Mouse (Mus musculus): ENCODE measurements around the gene Cks1b. TPM values are rescaled to one million over a fixed set of nuclear protein-coding genes. Genes with fewer than 3 reads are reported as not detected.
A peak's percentile ranks its signal among the peaks of the same experiment; 100 is the strongest.

Gene Cks1b
- total RNA-seq, 1 experiment = 190 TPM

GRCm38 (mm10) chr3:89401329-89401728, 16.9 kb downstream of the Cks1b start:
- Histone ChIP-seq H3K9ac (ENCODE audit: insufficient read depth, low read depth, low read length, poor library complexity, severe bottlenecking) (no peak overlapping the region), H3K9me3 (ENCODE audit: control insufficient read depth, insufficient read depth, low read depth, low read length) (no peaks in the 10 kb centered on the region), H3K36me3 (ENCODE audit: control insufficient read depth, insufficient read depth, low read length, poor library complexity, severe bottlenecking) (peaks cover 20% of the 10 kb centered on the region; the same call in 1 of the 2 replicates), H3K27ac (ENCODE audit: insufficient read depth, low read depth, low read length, poor library complexity, severe bottlenecking) (no peak overlapping the region), H3K4me3 (ENCODE audit: insufficient read depth in 1 of 2, low read depth in 1 of 2, low read length in 2 of 2, poor library complexity in 1 of 2, severe bottlenecking in 1 of 2) (no peak overlapping the region), H3K4me1 (ENCODE audit: control insufficient read depth in 2 of 2, insufficient read depth in 2 of 2, low read length in 2 of 2, poor library complexity in 1 of 2) (peaks cover 0 to 4% of the 10 kb centered on the region in 2 experiments; a peak in 1 of 4 replicates)
- no peak for DNase-seq (ENCODE audit: low read depth, low spot score)
- in situ Hi-C loops (cut with MboI; ENCODE audit: low sequenced_read_pairs in 2 of 2, unreplicated experiment in 2 of 2) = no loop called here
- TF ChIP-seq ZC3H11A (IDR thresholded peaks at IDR 0.05; ENCODE audit: borderline replicate concordance, low read depth, low read length) (no peak), CHD2 (IDR thresholded peaks at IDR 0.05; ENCODE audit: low read depth, low read length) (no peak), HCFC1 (IDR thresholded peaks at IDR 0.05; ENCODE audit: borderline replicate concordance, insufficient read depth, low read length) (no peak), ZNF384 (IDR thresholded peaks at IDR 0.05; ENCODE audit: low read depth, low read length) (no peak), MAFK (IDR thresholded peaks at IDR 0.05; ENCODE audit: insufficient read depth, low read depth, low read length) (no peak)

- H3K9ac ChIP-seq (ENCODE audit: insufficient read depth, low read depth, low read length, poor library complexity, severe bottlenecking) = peak overlapping the region; percentile 21; the same call in 1 of the 2 replicates
- no peaks in the 10 kb centered on the region; a peak in 1 of 4 replicates for H3K4me1 ChIP-seq (ENCODE audit: control insufficient read depth in 2 of 2, insufficient read depth in 2 of 2, low read length in 2 of 2, poor library complexity in 1 of 2)
- in situ Hi-C loops (cut with MboI; ENCODE audit: low sequenced_read_pairs in 2 of 2, unreplicated experiment in 2 of 2) = no loop called here
- no peaks in the 10 kb centered on the region for H3K9me3 ChIP-seq (ENCODE audit: control insufficient read depth, insufficient read depth, low read depth, low read length)
- DNase-seq (ENCODE audit: low read depth, low spot score) = no peak
- no peak overlapping the region for H3K27ac ChIP-seq (ENCODE audit: insufficient read depth, low read depth, low read length, poor library complexity, severe bottlenecking)
- peak overlapping the region; percentile 52 to 64; a peak in 3 of 4 replicates for H3K4me3 ChIP-seq (ENCODE audit: insufficient read depth in 1 of 2, low read depth in 1 of 2, low read length in 2 of 2, poor library complexity in 1 of 2, severe bottlenecking in 1 of 2)
- H3K36me3 ChIP-seq (ENCODE audit: control insufficient read depth, insufficient read depth, low read length, poor library complexity, severe bottlenecking) = peaks cover 4% of the 10 kb centered on the region; the same call in 1 of the 2 replicates
- no peak for TF ChIP-seq MAFK (IDR thresholded peaks at IDR 0.05; ENCODE audit: insufficient read depth, low read depth, low read length)
- no peak for TF ChIP-seq ZC3H11A (IDR thresholded peaks at IDR 0.05; ENCODE audit: borderline replicate concordance, low read depth, low read length)
- no peak for TF ChIP-seq CHD2 (IDR thresholded peaks at IDR 0.05; ENCODE audit: low read depth, low read length)
- no peak for TF ChIP-seq ZNF384 (IDR thresholded peaks at IDR 0.05; ENCODE audit: low read depth, low read length)
- TF ChIP-seq HCFC1 (IDR thresholded peaks at IDR 0.05; ENCODE audit: borderline replicate concordance, insufficient read depth, low read length) = no peak
Observed at GRCm38 (mm10) chr3:89396654-89397005, 21.6 kb downstream of the Cks1b start.

GRCm38 (mm10) chr3:89395806-89396653, 22.2 kb downstream of the Cks1b start:
- H3K9me3 ChIP-seq (ENCODE audit: control insufficient read depth, insufficient read depth, low read depth, low read length) = no peaks in the 10 kb centered on the region
- no peaks in the 10 kb centered on the region for H3K36me3 ChIP-seq (ENCODE audit: control insufficient read depth, insufficient read depth, low read length, poor library complexity, severe bottlenecking)
- H3K9ac ChIP-seq (ENCODE audit: insufficient read depth, low read depth, low read length, poor library complexity, severe bottlenecking) = peak overlapping the region; percentile 67
- no peak for TF ChIP-seq CHD2 (IDR thresholded peaks at IDR 0.05; ENCODE audit: low read depth, low read length)
- no peak for TF ChIP-seq ZC3H11A (IDR thresholded peaks at IDR 0.05; ENCODE audit: borderline replicate concordance, low read depth, low read length)
- no peak for TF ChIP-seq HCFC1 (IDR thresholded peaks at IDR 0.05; ENCODE audit: borderline replicate concordance, insufficient read depth, low read length)
- no peak for TF ChIP-seq MAFK (IDR thresholded peaks at IDR 0.05; ENCODE audit: insufficient read depth, low read depth, low read length)
- no peak for TF ChIP-seq ZNF384 (IDR thresholded peaks at IDR 0.05; ENCODE audit: low read depth, low read length)
- H3K27ac ChIP-seq (ENCODE audit: insufficient read depth, low read depth, low read length, poor library complexity, severe bottlenecking) = no peak overlapping the region
- peak overlapping the region; percentile 52 to 64 for H3K4me3 ChIP-seq (ENCODE audit: insufficient read depth in 1 of 2, low read depth in 1 of 2, low read length in 2 of 2, poor library complexity in 1 of 2, severe bottlenecking in 1 of 2)
- DNase-seq (ENCODE audit: low read depth, low spot score) = peak; percentile 82
- in situ Hi-C loops (cut with MboI; ENCODE audit: low sequenced_read_pairs in 2 of 2, unreplicated experiment in 2 of 2) = no loop called here
- peaks cover 0 to 4% of the 10 kb centered on the region in 2 experiments; a peak in 3 of 4 replicates for H3K4me1 ChIP-seq (ENCODE audit: control insufficient read depth in 2 of 2, insufficient read depth in 2 of 2, low read length in 2 of 2, poor library complexity in 1 of 2)

GRCm38 (mm10) chr3:89395419-89395805, 22.8 kb downstream of the Cks1b start:
- no peak overlapping the region for H3K27ac ChIP-seq (ENCODE audit: insufficient read depth, low read depth, low read length, poor library complexity, severe bottlenecking)

More at GRCm38 (mm10) chr3:89395419-89395805, 22.8 kb downstream of the Cks1b start:
- no peak overlapping the region; the same call in 1 of the 2 replicates for H3K9ac ChIP-seq (ENCODE audit: insufficient read depth, low read depth, low read length, poor library complexity, severe bottlenecking)
- H3K9me3 ChIP-seq (ENCODE audit: control insufficient read depth, insufficient read depth, low read depth, low read length) = no peaks in the 10 kb centered on the region
- peaks cover 0 to 8% of the 10 kb centered on the region in 2 experiments; a peak in 3 of 4 replicates for H3K4me1 ChIP-seq (ENCODE audit: control insufficient read depth in 2 of 2, insufficient read depth in 2 of 2, low read length in 2 of 2, poor library complexity in 1 of 2)
- in situ Hi-C loops (cut with MboI; ENCODE audit: low sequenced_read_pairs in 2 of 2, unreplicated experiment in 2 of 2) = no loop called here
- no peaks in the 10 kb centered on the region for H3K36me3 ChIP-seq (ENCODE audit: control insufficient read depth, insufficient read depth, low read length, poor library complexity, severe bottlenecking)
- peak overlapping the region; percentile 64 to 72 for H3K4me3 ChIP-seq (ENCODE audit: insufficient read depth in 1 of 2, low read depth in 1 of 2, low read length in 2 of 2, poor library complexity in 1 of 2, severe bottlenecking in 1 of 2)
- no peak for TF ChIP-seq ZC3H11A (IDR thresholded peaks at IDR 0.05; ENCODE audit: borderline replicate concordance, low read depth, low read length)
- no peak for TF ChIP-seq HCFC1 (IDR thresholded peaks at IDR 0.05; ENCODE audit: borderline replicate concordance, insufficient read depth, low read length)
- no peak for TF ChIP-seq ZNF384 (IDR thresholded peaks at IDR 0.05; ENCODE audit: low read depth, low read length)
- TF ChIP-seq MAFK (IDR thresholded peaks at IDR 0.05; ENCODE audit: insufficient read depth, low read depth, low read length) = no peak
- TF ChIP-seq CHD2 (IDR thresholded peaks at IDR 0.05; ENCODE audit: low read depth, low read length) = no peak
- no peak for DNase-seq (ENCODE audit: low read depth, low spot score)

All from ES-E14 (cell line).